Mouse (Mus musculus) kidney, adult 2 months (tissue): ENCODE measurements at regions not wholly inside any gene's neighbourhood (a gene's known extent, or its start where the extent isn't known, plus 50 kb on each side); places are given as distances from the start of the nearest gene placed in this dataset.
A peak's percentile ranks its signal among the peaks of the same experiment; 100 is the strongest.

ENCODE experiments used
- DNase-seq: peaks from one replicate; pipeline ENCODE4 v3.0.0; 2021
- H3K27ac ChIP-seq: fragments of 200-500 bp; 2 replicates; pipeline ENCODE4 v1.5.1; 2012; ENCODE audit warnings: low read depth, low read length, control low read depth, inconsistent platforms; ENCODE audit not compliant: insufficient read depth
- H3K27me3 ChIP-seq: fragments of 200-500 bp; replicated peaks from 2 replicates; pipeline ENCODE4 v1.6.1; 2012; ENCODE audit warnings: mild to moderate bottlenecking, moderate library complexity, low read length, inconsistent platforms; ENCODE audit not compliant: control insufficient read depth, insufficient read depth
- H3K36me3 ChIP-seq: fragments of 200-500 bp; 2 replicates; pipeline ENCODE4 v1.6.1; 2012; ENCODE audit warnings: mild to moderate bottlenecking, moderate library complexity, low read length, inconsistent platforms; ENCODE audit not compliant: control insufficient read depth, insufficient read depth
- H3K4me1 ChIP-seq: fragments of 200-500 bp; 2 replicates; pipeline ENCODE4 v1.6.1; 2011; ENCODE audit warnings: low read length; ENCODE audit not compliant: control insufficient read depth, insufficient read depth
- H3K4me3 ChIP-seq: fragments of 200-500 bp; 2 replicates; pipeline ENCODE4 v1.5.1; 2011; ENCODE audit warnings: mild to moderate bottlenecking, low read depth, low read length, control low read depth; ENCODE audit not compliant: insufficient read depth
- CTCF ChIP-seq: fragments of 200-500 bp; conservative IDR thresholded peaks from 2 replicates; pipeline ENCODE4 v1.5.1; 2011; ENCODE audit warnings: low read depth, mild to moderate bottlenecking, control low read depth, low read length, moderate library complexity, mixed read lengths; ENCODE audit not compliant: insufficient read depth, insufficient read length
- POLR2A ChIP-seq: fragments of 200-500 bp; IDR thresholded peaks from one replicate; pipeline ENCODE4 v1.6.1; 2011; ENCODE audit warnings: low read depth, low read length, control low read depth
- WGBS: fragments of 180-500 bp; shearing (Covaris S2); methylation state at CpG from one replicate; pipeline ENCODE4 v1.1.7; 2018; 5-methylcytosine and 5-hydroxymethylcytosine counted together

GRCm38 (mm10) chr3:38344283-38344682, 140.4 kb downstream of the Ankrd50 start:
- H3K27ac ChIP-seq = no peak overlapping the region
- no peaks in the 10 kb centered on the region for H3K4me1 ChIP-seq
- H3K36me3 ChIP-seq = no peaks in the 10 kb centered on the region
- TF ChIP-seq POLR2A (no peak), CTCF (no peak)
- H3K4me3 ChIP-seq = no peak overlapping the region
- no peaks in the 10 kb centered on the region for H3K27me3 ChIP-seq
- WGBS = 62% methylated on average over 2 of the region's 2 CpGs
- no peak for DNase-seq

- no peak overlapping the region for H3K27ac ChIP-seq
- DNase-seq = no peak
- H3K36me3 ChIP-seq = no peaks in the 10 kb centered on the region
- H3K4me1 ChIP-seq = no peaks in the 10 kb centered on the region
- no peak overlapping the region for H3K4me3 ChIP-seq
- no peak for TF ChIP-seq POLR2A
- no peak for TF ChIP-seq CTCF
- H3K27me3 ChIP-seq = no peaks in the 10 kb centered on the region
- 89% methylated on average over 1 of the region's 1 CpGs for whole genome bisulfite sequencing
Measured at GRCm38 (mm10) chr3:38341666-38342065, 143.0 kb downstream of the Ankrd50 start.

GRCm38 (mm10) chr3:38333321-38333910, 151.2 kb downstream of the Ankrd50 start:
- Histone ChIP-seq H3K4me1 (no peaks in the 10 kb centered on the region), H3K36me3 (no peaks in the 10 kb centered on the region), H3K4me3 (no peak overlapping the region), H3K27ac (no peak overlapping the region), H3K27me3 (no peaks in the 10 kb centered on the region)
- TF ChIP-seq CTCF = no peak
- no peak for TF ChIP-seq POLR2A
- WGBS = 86% methylated on average over 3 of the region's 3 CpGs
- DNase-seq = no peak

GRCm38 (mm10) chr3:38331169-38331568, 153.5 kb downstream of the Ankrd50 start:
- Histone ChIP-seq H3K27ac (no peak overlapping the region), H3K27me3 (no peaks in the 10 kb centered on the region), H3K4me3 (no peak overlapping the region), H3K4me1 (no peaks in the 10 kb centered on the region), H3K36me3 (no peaks in the 10 kb centered on the region)
- TF ChIP-seq POLR2A = no peak
- no peak for TF ChIP-seq CTCF
- DNase-seq = no peak

- no peak for DNase-seq
- H3K27ac ChIP-seq = no peak overlapping the region
Measured at GRCm38 (mm10) chr3:38327286-38327685, 157.4 kb downstream of the Ankrd50 start.

GRCm38 (mm10) chr3:38326211-38326610, 158.4 kb downstream of the Ankrd50 start:
- H3K27ac ChIP-seq = no peak overlapping the region
- H3K27me3 ChIP-seq = no peaks in the 10 kb centered on the region
- H3K4me1 ChIP-seq = no peaks in the 10 kb centered on the region
- no peak for TF ChIP-seq CTCF
- TF ChIP-seq POLR2A = no peak
- no peaks in the 10 kb centered on the region for H3K36me3 ChIP-seq
- no peak overlapping the region for H3K4me3 ChIP-seq
- no peak for DNase-seq

More at GRCm38 (mm10) chr3:38327286-38327685, 157.4 kb downstream of the Ankrd50 start:
- Histone ChIP-seq H3K36me3 (no peaks in the 10 kb centered on the region), H3K27me3 (no peaks in the 10 kb centered on the region), H3K4me1 (no peaks in the 10 kb centered on the region), H3K4me3 (no peak overlapping the region)
- 92% methylated on average over 2 of the region's 2 CpGs for WGBS
- no peak for TF ChIP-seq POLR2A

- no peak for TF ChIP-seq CTCF
- TF ChIP-seq POLR2A = no peak
- Histone ChIP-seq H3K4me3 (no peak overlapping the region), H3K27ac (no peak overlapping the region), H3K27me3 (no peaks in the 10 kb centered on the region), H3K36me3 (no peaks in the 10 kb centered on the region), H3K4me1 (no peaks in the 10 kb centered on the region)
- WGBS = 83% methylated on average over 2 of the region's 2 CpGs
- DNase-seq = no peak
Measured at GRCm38 (mm10) chr3:38324663-38325062, 160.0 kb downstream of the Ankrd50 start.

- peak; percentile 38 for DNase-seq
- no peaks in the 10 kb centered on the region for H3K4me1 ChIP-seq
- H3K4me3 ChIP-seq = no peak overlapping the region
- TF ChIP-seq POLR2A (no peak), CTCF (no peak)
- no peak overlapping the region for H3K27ac ChIP-seq
- H3K27me3 ChIP-seq = no peaks in the 10 kb centered on the region
- no peaks in the 10 kb centered on the region for H3K36me3 ChIP-seq
- 63% methylated on average over 8 of the region's 8 CpGs for WGBS
Measured at GRCm38 (mm10) chr3:38322426-38322825, 162.2 kb downstream of the Ankrd50 start.
